In the genomic region with DNA sequence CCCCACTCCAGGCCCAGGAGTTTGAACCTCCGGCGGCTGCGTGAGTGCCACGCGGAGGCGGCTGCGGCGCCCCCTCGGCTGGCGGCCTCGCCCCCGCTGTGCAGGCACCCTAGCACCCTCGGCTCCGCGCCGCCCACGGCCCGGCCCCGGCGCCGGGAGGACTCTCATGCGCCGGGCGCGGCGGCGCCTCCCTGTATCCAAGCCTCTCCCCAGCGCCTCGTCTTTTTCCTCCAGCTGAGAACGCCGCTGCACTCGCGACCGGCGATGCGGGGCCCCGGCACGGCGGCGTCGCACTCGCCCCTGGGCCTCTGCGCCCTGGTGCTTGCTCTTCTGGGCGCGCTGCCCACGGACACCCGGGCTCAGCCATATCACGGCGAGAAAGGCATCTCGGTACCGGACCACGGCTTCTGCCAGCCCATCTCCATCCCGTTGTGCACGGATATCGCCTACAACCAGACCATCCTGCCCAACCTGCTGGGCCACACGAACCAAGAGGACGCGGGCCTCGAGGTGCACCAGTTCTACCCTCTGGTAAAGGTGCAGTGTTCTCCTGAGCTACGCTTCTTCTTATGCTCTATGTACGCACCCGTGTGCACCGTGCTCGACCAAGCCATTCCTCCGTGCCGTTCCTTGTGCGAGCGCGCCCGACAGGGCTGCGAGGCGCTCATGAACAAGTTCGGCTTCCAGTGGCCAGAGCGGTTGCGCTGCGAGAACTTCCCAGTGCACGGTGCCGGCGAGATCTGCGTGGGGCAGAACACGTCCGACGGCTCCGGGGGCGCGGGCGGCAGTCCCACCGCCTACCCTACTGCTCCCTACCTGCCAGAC, we compare ENCODE assay signal across 8 mouse cellular contexts. TPM values are rescaled to one million over a fixed set of nuclear protein-coding genes. Genes with fewer than 3 reads are reported as not detected.
A peak's percentile ranks its signal among the peaks of the same experiment; 100 is the strongest.
DNase-seq lines count a peak whose midpoint lies in the region; ATAC-seq and TF ChIP-seq lines count a peak whose summit lies in the region.

No protein-coding gene starts in this region.

- peak overlapping the region; percentile 66 for H3K4me3 ChIP-seq in forebrain, embryonic 13.5 days
- H3K4me3 ChIP-seq in hindbrain, embryonic 10.5 days: peak overlapping the region; percentile 96
- H3K4me3 ChIP-seq in limb, embryonic 10.5 days: peak overlapping the region; percentile 88
- peak overlapping the region; percentile 54 for H3K4me3 ChIP-seq in midbrain, embryonic 11.5 days (ENCODE audit: low read depth, low read length)
- H3K4me3 ChIP-seq in spleen, adult 2 months (ENCODE audit: extremely low read depth, insufficient read depth, insufficient read length): peak overlapping the region; percentile 86

- peak overlapping the region; percentile 99 for H3K4me2 ChIP-seq in forebrain, embryonic 13.5 days
- H3K4me2 ChIP-seq in midbrain, embryonic 11.5 days: peak overlapping the region; percentile 79

- under 1% methylated on average over 75 of the region's 88 CpGs for WGBS in forebrain, embryonic 13.5 days
- WGBS in hindbrain, embryonic 10.5 days: under 1% methylated on average over 88 of the region's 88 CpGs
- WGBS in limb, embryonic 10.5 days: under 1% methylated on average over 88 of the region's 88 CpGs
- under 1% methylated on average over 79 of the region's 88 CpGs for WGBS in midbrain, embryonic 11.5 days
- 3% methylated on average over 88 of the region's 88 CpGs for WGBS in spleen, adult 2 months

- H3K27ac ChIP-seq in forebrain, embryonic 13.5 days: peak overlapping the region; percentile 67
- peak overlapping the region; percentile 96 for H3K27ac ChIP-seq in hindbrain, embryonic 10.5 days
- peak overlapping the region; percentile 96 for H3K27ac ChIP-seq in limb, embryonic 10.5 days
- no peak overlapping the region for H3K27ac ChIP-seq in midbrain, embryonic 11.5 days (ENCODE audit: low read depth, low read length)
- H3K27ac ChIP-seq in spleen, adult 2 months (ENCODE audit: insufficient read depth, low read length): peak overlapping the region; percentile 67; the same call in 1 of the 2 replicates

- H3K9me3 ChIP-seq in forebrain, embryonic 13.5 days (replicated peaks): no peaks in the 10 kb centered on the region
- no peaks in the 10 kb centered on the region for H3K9me3 ChIP-seq in hindbrain, embryonic 10.5 days
- H3K9me3 ChIP-seq in limb, embryonic 10.5 days (replicated peaks): no peaks in the 10 kb centered on the region
- H3K9me3 ChIP-seq in midbrain, embryonic 11.5 days (ENCODE audit: control insufficient read depth, low read length): no peaks in the 10 kb centered on the region

- peak; percentile 66 for DNase-seq in Muller cell, postnatal 12 days (ENCODE audit: inconsistent ontology term)
- peak; percentile 62 for DNase-seq in brain, embryonic 14.5 days (ENCODE audit: low read depth)
- DNase-seq in hindbrain, embryonic 10.5 days (ENCODE audit: low spot score): peak; percentile 60
- peak; percentile 68 for DNase-seq in limb, embryonic 10.5 days (ENCODE audit: low spot score)
- DNase-seq in midbrain, embryonic 11.5 days (ENCODE audit: low spot score, missing footprints): peak; percentile 96
- DNase-seq in spleen, adult 2 months (ENCODE audit: low read depth in 1 of 2, low spot score in 2 of 2): peak in 1 of 2 experiments; percentile 3
- no peak for DNase-seq in frontal cortex, postnatal 10 days (ENCODE audit: low spot score in 2 of 2)

- no peak for TF ChIP-seq CTCF in brain, embryonic 14.5 days (IDR thresholded peaks at IDR 0.05; ENCODE audit: borderline replicate concordance, extremely low read depth, insufficient read depth, insufficient read length)
- no peak for TF ChIP-seq CTCF in spleen, adult 2 months (IDR thresholded peaks at IDR 0.05; ENCODE audit: extremely low read depth, insufficient read depth, insufficient read length, insufficient replicate concordance)

- no peaks in the 10 kb centered on the region for H3K36me3 ChIP-seq in forebrain, embryonic 13.5 days (ENCODE audit: poor library complexity, severe bottlenecking)
- H3K36me3 ChIP-seq in hindbrain, embryonic 10.5 days: peaks cover 35% of the 10 kb centered on the region
- peaks cover 32% of the 10 kb centered on the region for H3K36me3 ChIP-seq in limb, embryonic 10.5 days
- no peaks in the 10 kb centered on the region for H3K36me3 ChIP-seq in midbrain, embryonic 11.5 days (ENCODE audit: control insufficient read depth, insufficient read depth, low read length)
- H3K36me3 ChIP-seq in spleen, adult 2 months (ENCODE audit: control insufficient read depth, insufficient read depth, low read length): no peaks in the 10 kb centered on the region

- peak overlapping the region; percentile 80 for H3K9ac ChIP-seq in forebrain, embryonic 13.5 days
- H3K9ac ChIP-seq in midbrain, embryonic 11.5 days (ENCODE audit: low read length): peak overlapping the region; percentile 62

- no peak for TF ChIP-seq POLR2A in brain, embryonic 14.5 days (IDR thresholded peaks at IDR 0.05; ENCODE audit: borderline replicate concordance, extremely low read depth, insufficient read depth, insufficient read length, poor library complexity, severe bottlenecking)
- TF ChIP-seq POLR2A in spleen, adult 2 months (IDR thresholded peaks at IDR 0.05; ENCODE audit: low read depth, low read length): no peak

- peaks cover 72% of the 10 kb centered on the region for H3K4me1 ChIP-seq in forebrain, embryonic 13.5 days
- H3K4me1 ChIP-seq in hindbrain, embryonic 10.5 days (replicated peaks): peaks cover 78% of the 10 kb centered on the region
- H3K4me1 ChIP-seq in limb, embryonic 10.5 days: peaks cover 68% of the 10 kb centered on the region
- H3K4me1 ChIP-seq in midbrain, embryonic 11.5 days (ENCODE audit: control insufficient read depth, insufficient read depth, low read length): peaks cover 46% of the 10 kb centered on the region
- H3K4me1 ChIP-seq in spleen, adult 2 months (ENCODE audit: control insufficient read depth, insufficient read depth, insufficient read length): peaks cover 8% of the 10 kb centered on the region

- peak; percentile 7; the same call in 1 of the 2 replicates for ATAC-seq in forebrain, embryonic 13.5 days
- ATAC-seq in midbrain, embryonic 11.5 days (ENCODE audit: low FRiP score): peak; percentile 4

- peaks cover 38% of the 10 kb centered on the region for H3K27me3 ChIP-seq in forebrain, embryonic 13.5 days
- no peaks in the 10 kb centered on the region; the same call in 1 of the 2 replicates for H3K27me3 ChIP-seq in hindbrain, embryonic 10.5 days (ENCODE audit: insufficient read depth, poor library complexity, severe bottlenecking)
- H3K27me3 ChIP-seq in limb, embryonic 10.5 days (ENCODE audit: low read depth, poor library complexity, severe bottlenecking): no peaks in the 10 kb centered on the region
- peaks cover 3% of the 10 kb centered on the region for H3K27me3 ChIP-seq in midbrain, embryonic 11.5 days (ENCODE audit: control insufficient read depth, insufficient read depth, low read length)
- peaks cover 9% of the 10 kb centered on the region; the same call in 1 of the 2 replicates for H3K27me3 ChIP-seq in spleen, adult 2 months (ENCODE audit: control insufficient read depth, insufficient read depth, low read length)

RNA-seq across cellular contexts. Expression of gene Fzd7, which starts 0.7 kb away (rescaled TPM):
- 8.3 and 10.7 TPM in 2 replicates for polyA plus RNA-seq in brain, embryonic 14.5 days (2012; rRNA removed)
- polyA plus RNA-seq in forebrain, embryonic 13.5 days (2015; fragmentation: Nextera tagmentation; extraction: Ambion mirVana): 2.8 and 3.4 TPM in 2 replicates
- 14.4 and 16.1 TPM in 2 replicates for polyA plus RNA-seq in hindbrain, embryonic 10.5 days (2016; fragmentation: Nextera tagmentation; extraction: Ambion mirVana)
- 13.2 and 13.5 TPM in 2 replicates for polyA plus RNA-seq in limb, embryonic 10.5 days (2016; fragmentation: Nextera tagmentation; extraction: Ambion mirVana)
- polyA plus RNA-seq in midbrain, embryonic 11.5 days (2014; fragmentation: Nextera tagmentation; extraction: Ambion mirVana): 5.3 and 6.3 TPM in 2 replicates
- 4.5 and 5.7 TPM in 2 replicates for polyA plus RNA-seq in spleen, adult 2 months (2012; rRNA removed)

RNA-seq across cellular contexts. Expression of gene Gm973, which starts 33.2 kb away (rescaled TPM):
- polyA plus RNA-seq in brain, embryonic 14.5 days (2012; rRNA removed): 2.1 and 6.4 TPM in 2 replicates
- polyA plus RNA-seq in forebrain, embryonic 13.5 days (2015; fragmentation: Nextera tagmentation; extraction: Ambion mirVana): 3.0 and 5.1 TPM in 2 replicates
- polyA plus RNA-seq in hindbrain, embryonic 10.5 days (2016; fragmentation: Nextera tagmentation; extraction: Ambion mirVana): 9.0 TPM in 2 replicates
- 0.18 and 0.55 TPM in 2 replicates for polyA plus RNA-seq in limb, embryonic 10.5 days (2016; fragmentation: Nextera tagmentation; extraction: Ambion mirVana)
- polyA plus RNA-seq in midbrain, embryonic 11.5 days (2014; fragmentation: Nextera tagmentation; extraction: Ambion mirVana): 7.0 and 7.1 TPM in 2 replicates
- not detected in 2 replicates for polyA plus RNA-seq in spleen, adult 2 months (2012; rRNA removed)

Comparison
In these comparisons a context has a peak if more than half of its experiments do, and no peak if none do; other contexts are left out.
1. DNase-seq: peak in Muller cell, postnatal 12 days (single experiment), brain, embryonic 14.5 days (single experiment), hindbrain, embryonic 10.5 days (single experiment), limb, embryonic 10.5 days (single experiment) and midbrain, embryonic 11.5 days (single experiment); none in frontal cortex, postnatal 10 days (0 of 2).
2. Peak in every context shown above with its lines, with median percentiles within 50 percentile points of each other: H3K4me3 ChIP-seq.